Mouse (Mus musculus) MEL (cell line): Measurements from ENCODE around the gene Zfp358. TPM values are rescaled to one million over a fixed set of nuclear protein-coding genes. Genes with fewer than 3 reads are reported as not detected.
A peak's percentile ranks its signal among the peaks of the same experiment; 100 is the strongest.

ENCODE experiments used
- DNase-seq: peaks from one replicate; pipeline ENCODE4 v3.0.0; 2011; ENCODE audit warnings: low read depth, low spot score
- H3K27ac ChIP-seq: 2 replicates; pipeline ENCODE4 v1.5.1; 2012; ENCODE audit warnings: low read depth, mild to moderate bottlenecking, control low read depth, low read length, moderate library complexity; ENCODE audit not compliant: control insufficient read depth
- H3K27me3 ChIP-seq, 2 experiments: fragments of 150-350 bp in 1 of 2; sonication (generic) in 1 of 2; 2 replicates each; pipeline ENCODE4 v1.6.1; 2012; ENCODE audit warnings: low read length in 2 of 2, mild to moderate bottlenecking in 2 of 2, improper control_type of control experiment in 1 of 2, moderate library complexity in 1 of 2; ENCODE audit not compliant: insufficient read depth in 2 of 2, control insufficient read depth in 1 of 2
- H3K36me3 ChIP-seq, 2 experiments: 2 replicates each; pipeline ENCODE4 v1.6.1; 2012 to 2014; ENCODE audit warnings: low read length in 2 of 2, improper control_type of control experiment in 1 of 2, inconsistent platforms in 1 of 2, mild to moderate bottlenecking in 1 of 2; ENCODE audit not compliant: insufficient read depth in 2 of 2, control insufficient read depth in 1 of 2
- H3K4me1 ChIP-seq, 2 experiments: fragments of 150-350 bp in 1 of 2; sonication (generic) in 1 of 2; 2 replicates each; pipeline ENCODE4 v1.6.1; 2012; ENCODE audit warnings: low read length in 2 of 2, improper control_type of control experiment in 1 of 2, mild to moderate bottlenecking in 1 of 2; ENCODE audit not compliant: insufficient read depth in 2 of 2, control insufficient read depth in 1 of 2
- H3K4me3 ChIP-seq, 2 experiments: fragments of 150-350 bp in 1 of 2; sonication (generic) in 1 of 2; 2 replicates each; pipeline ENCODE4 v1.5.1; 2012; ENCODE audit warnings: low read depth in 2 of 2, low read length in 2 of 2, mild to moderate bottlenecking in 2 of 2, moderate library complexity in 2 of 2, control low read depth in 1 of 2, improper control_type of control experiment in 1 of 2; ENCODE audit not compliant: control insufficient read depth in 1 of 2, insufficient read depth in 1 of 2
- H3K79me2 ChIP-seq: 2 replicates; pipeline ENCODE4 v1.6.1; 2012; ENCODE audit warnings: mild to moderate bottlenecking, low read length, moderate library complexity; ENCODE audit not compliant: control insufficient read depth, poor library complexity, insufficient read depth
- H3K9ac ChIP-seq: 2 replicates; pipeline ENCODE4 v1.6.1; 2012; ENCODE audit warnings: low read depth, mild to moderate bottlenecking, control low read depth, low read length, moderate library complexity; ENCODE audit not compliant: control insufficient read depth, poor library complexity, severe bottlenecking
- H3K9me3 ChIP-seq: fragments of 150-350 bp; sonication (generic); replicated peaks from 2 replicates; pipeline ENCODE4 v1.6.1; 2012; ENCODE audit warnings: mild to moderate bottlenecking, low read length, improper control_type of control experiment, moderate library complexity; ENCODE audit not compliant: insufficient read depth
- BHLHE40 ChIP-seq: IDR thresholded peaks from 2 replicates; pipeline ENCODE4 v1.6.1; 2012; ENCODE audit warnings: low read depth, mild to moderate bottlenecking, inconsistent platforms, low read length, improper control_type of control experiment, borderline replicate concordance
- CHD2 ChIP-seq: IDR thresholded peaks from 2 replicates; pipeline ENCODE4 v1.6.1; 2011; ENCODE audit warnings: low read length, improper control_type of control experiment
- CTCF ChIP-seq, 3 experiments: IDR thresholded peaks in 2 of 3; conservative IDR thresholded peaks in 1 of 3; 2 replicates each; pipeline ENCODE4 v1.5.1; 2011 to 2012; ENCODE audit warnings: low read length in 3 of 3, low read depth in 2 of 3, mild to moderate bottlenecking in 2 of 3, improper control_type of control experiment in 1 of 3, inconsistent platforms in 1 of 3, mixed read lengths in 1 of 3, moderate library complexity in 1 of 3; ENCODE audit not compliant: control insufficient read depth in 1 of 3, insufficient read depth in 1 of 3, poor library complexity in 1 of 3, severe bottlenecking in 1 of 3
- E2F4 ChIP-seq: IDR thresholded peaks from 2 replicates; pipeline ENCODE4 v1.6.1; 2011; ENCODE audit warnings: low read depth, low read length, improper control_type of control experiment, borderline replicate concordance
- ELF1 ChIP-seq: IDR thresholded peaks from 2 replicates; pipeline ENCODE4 v1.6.1; 2014; ENCODE audit warnings: low read depth, mild to moderate bottlenecking, inconsistent platforms, low read length, improper control_type of control experiment, moderate library complexity
- GATA1 ChIP-seq: IDR thresholded peaks from 2 replicates; pipeline ENCODE4 v1.6.1; 2011; ENCODE audit warnings: low read depth, low read length, improper control_type of control experiment
- HCFC1 ChIP-seq: IDR thresholded peaks from 2 replicates; pipeline ENCODE4 v1.6.1; 2012; ENCODE audit warnings: low read depth, mild to moderate bottlenecking, inconsistent platforms, low read length, improper control_type of control experiment, moderate library complexity
- KAT2A ChIP-seq: conservative IDR thresholded peaks from 2 replicates; pipeline ENCODE4 v1.6.1; 2012; ENCODE audit warnings: low read depth, low read length, improper control_type of control experiment, inconsistent platforms
- MAFK ChIP-seq: IDR thresholded peaks from 2 replicates; pipeline ENCODE4 v1.6.1; 2011; ENCODE audit warnings: low read depth, mild to moderate bottlenecking, low read length, improper control_type of control experiment, borderline replicate concordance
- MXI1 ChIP-seq: IDR thresholded peaks from 2 replicates; pipeline ENCODE4 v1.6.1; 2011; ENCODE audit warnings: mild to moderate bottlenecking, low read depth, low read length, improper control_type of control experiment
- NRF1 ChIP-seq: IDR thresholded peaks from 2 replicates; pipeline ENCODE4 v1.6.1; 2014; ENCODE audit warnings: low read depth, mild to moderate bottlenecking, inconsistent platforms, low read length, improper control_type of control experiment, moderate library complexity; ENCODE audit not compliant: poor library complexity, insufficient read depth, severe bottlenecking
- POLR2A ChIP-seq, 2 experiments: IDR thresholded peaks; 2 replicates each; pipeline ENCODE4 v1.6.1; 2011 to 2012; ENCODE audit warnings: low read length in 2 of 2, mild to moderate bottlenecking in 2 of 2, control low read depth in 1 of 2, improper control_type of control experiment in 1 of 2, low read depth in 1 of 2, moderate library complexity in 1 of 2; ENCODE audit not compliant: control insufficient read depth in 1 of 2, insufficient read depth in 1 of 2, poor library complexity in 1 of 2
- RAD21 ChIP-seq: IDR thresholded peaks from 2 replicates; pipeline ENCODE4 v1.6.1; 2011; ENCODE audit warnings: mild to moderate bottlenecking, low read depth, low read length, improper control_type of control experiment
- SMC3 ChIP-seq: IDR thresholded peaks from 2 replicates; pipeline ENCODE4 v1.6.1; 2011; ENCODE audit warnings: low read depth, low read length, improper control_type of control experiment
- TCF12 ChIP-seq: IDR thresholded peaks from 2 replicates; pipeline ENCODE4 v1.6.1; 2014; ENCODE audit warnings: low read depth, mild to moderate bottlenecking, inconsistent platforms, low read length, improper control_type of control experiment, moderate library complexity
- UBTF ChIP-seq: IDR thresholded peaks from 2 replicates; pipeline ENCODE4 v1.6.1; 2012; ENCODE audit warnings: low read depth, mild to moderate bottlenecking, inconsistent platforms, low read length, improper control_type of control experiment, moderate library complexity, borderline replicate concordance; ENCODE audit not compliant: insufficient read depth
- ZC3H11A ChIP-seq: IDR thresholded peaks from 2 replicates; pipeline ENCODE4 v1.6.1; 2012; ENCODE audit warnings: low read depth, mild to moderate bottlenecking, inconsistent platforms, low read length, improper control_type of control experiment
- ZMIZ1 ChIP-seq: IDR thresholded peaks from 2 replicates; pipeline ENCODE4 v1.6.1; 2012; ENCODE audit warnings: low read depth, mild to moderate bottlenecking, inconsistent platforms, low read length, improper control_type of control experiment, moderate library complexity
- ZNF384 ChIP-seq: IDR thresholded peaks from 2 replicates; pipeline ENCODE4 v1.6.1; 2012; ENCODE audit warnings: low read depth, mild to moderate bottlenecking, inconsistent platforms, low read length, improper control_type of control experiment
- polyA plus RNA-seq, 2 experiments: library from polyadenylated mRNA; stranded (reverse) in 1 of 2; unstranded in 1 of 2; fragments of >175 nt in 1 of 2; fragments of >200 nt in 1 of 2; gene quantifications; 2 replicates each; pipeline versions ENCODE4 v1.2.1 to v1.2.4; 2012; ENCODE audit warnings: low replicate concordance in 2 of 2, low read depth in 1 of 2; ENCODE audit not compliant: insufficient read length in 2 of 2, insufficient read depth in 1 of 2, missing spikeins in 1 of 2
- total RNA-seq: library from RNA; depleted of rRNA; stranded (reverse); fragments of 300-350 nt; gene quantifications from 2 replicates; pipeline ENCODE4 v1.2.3, GENCODE M21; 2012

Gene Zfp358
- total and polyA plus RNA-seq, 3 experiments: 5.2 to 12.0 TPM; not detected in 1

DNA sequence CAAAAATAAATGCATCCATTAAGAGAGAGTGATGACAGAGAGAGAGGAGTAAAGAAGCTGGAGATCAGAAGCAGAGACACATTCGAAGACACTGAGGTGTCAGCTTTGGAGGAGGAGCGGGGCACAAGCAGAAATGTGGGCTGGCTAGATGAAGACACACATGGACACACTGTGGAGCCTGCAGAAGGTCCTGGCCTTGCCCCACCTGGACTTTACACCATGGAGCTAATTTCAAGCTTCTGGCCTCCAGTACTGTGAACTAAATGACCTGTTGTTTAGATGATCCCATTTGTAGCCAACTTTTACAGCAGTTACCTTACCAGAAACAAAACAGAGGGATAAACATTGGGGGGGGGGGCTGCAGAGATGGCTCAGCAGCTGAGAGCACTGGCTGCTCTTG lies 29.7 kb upstream of the Zfp358 start:
- H3K9me3 ChIP-seq: no peaks in the 10 kb centered on the region
- no peaks in the 10 kb centered on the region for H3K27me3 ChIP-seq
- H3K9ac ChIP-seq: no peak overlapping the region
- no peak overlapping the region for H3K4me3 ChIP-seq
- no peak for DNase-seq
- H3K4me1 ChIP-seq: peaks cover 0 to 9% of the 10 kb centered on the region in 2 experiments; a peak in 2 of 4 replicates
- H3K79me2 ChIP-seq: no peaks in the 10 kb centered on the region; the same call in 1 of the 2 replicates
- TF ChIP-seq BHLHE40 (no peak), UBTF (no peak), NRF1 (no peak), E2F4 (no peak), ZNF384 (no peak), ZMIZ1 (no peak), POLR2A (IDR thresholded peaks at IDR 0.05; ENCODE audit: control insufficient read depth in 1 of 2, insufficient read depth in 1 of 2, low read depth in 1 of 2, low read length in 2 of 2, poor library complexity in 1 of 2) (no peak), MAFK (no peak), KAT2A (no peak), GATA1 (no peak), CHD2 (no peak), TCF12 (no peak), ZC3H11A (no peak), HCFC1 (no peak)
- peaks cover 0 to 4% of the 10 kb centered on the region in 2 experiments; a peak in 1 of 4 replicates for H3K36me3 ChIP-seq
- no peak overlapping the region for H3K27ac ChIP-seq

DNA sequence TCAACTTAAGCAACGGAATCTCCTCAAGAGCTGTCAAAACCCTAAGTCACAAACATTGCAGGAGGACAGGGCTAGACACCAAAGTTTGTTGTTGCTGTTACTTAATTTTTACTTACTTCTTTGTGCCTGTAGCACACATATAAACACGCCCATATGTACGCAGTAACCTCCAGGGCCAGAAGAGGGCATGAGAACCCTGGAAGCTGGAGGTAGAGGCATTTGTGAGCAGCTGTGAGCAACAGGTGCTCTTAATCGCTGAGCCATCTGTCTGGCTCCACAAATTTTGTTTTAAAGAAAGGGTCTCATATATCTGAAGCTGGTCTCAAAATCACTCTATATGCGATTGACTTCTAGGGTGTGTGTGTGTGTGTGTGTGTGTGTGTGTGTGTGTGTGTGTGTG lies 28.6 kb upstream of the Zfp358 start:
- Histone ChIP-seq H3K36me3 (peaks cover 0 to 7% of the 10 kb centered on the region in 2 experiments; a peak in 1 of 4 replicates), H3K4me3 (no peak overlapping the region), H3K9ac (no peak overlapping the region), H3K4me1 (peaks cover 0 to 14% of the 10 kb centered on the region in 2 experiments; a peak in 2 of 4 replicates), H3K27ac (no peak overlapping the region), H3K27me3 (no peaks in the 10 kb centered on the region), H3K9me3 (no peaks in the 10 kb centered on the region), H3K79me2 (no peaks in the 10 kb centered on the region; the same call in 1 of the 2 replicates)
- peak; percentile 78 for DNase-seq
- TF ChIP-seq MXI1 (no peak), ZC3H11A (peak; percentile 69), SMC3 (peak; percentile 82), ELF1 (no peak), RAD21 (peak; percentile 81), CTCF (IDR thresholded peaks at IDR 0.05 in 2 of 3, conservative IDR thresholded peaks at IDR 0.05 in 1 of 3; ENCODE audit: control insufficient read depth in 1 of 3, insufficient read depth in 1 of 3, low read depth in 2 of 3, low read length in 3 of 3, poor library complexity in 1 of 3, severe bottlenecking in 1 of 3) (peak; percentile 63 to 78 (median 73))
